Mouse (Mus musculus) urinary bladder, adult 2 months (tissue): ENCODE measurements around the gene Fgfr2. TPM values are rescaled to one million over a fixed set of nuclear protein-coding genes. Genes with fewer than 3 reads are reported as not detected.

Source experiments
- DNase-seq: peaks from one replicate; pipeline ENCODE4 v3.0.0; 2022; ENCODE audit warnings: low spot score
- polyA plus RNA-seq: library from polyadenylated mRNA; depleted of rRNA; stranded (reverse); fragments of >200 nt; gene quantifications from 2 replicates; pipeline ENCODE4 v1.2.3, GENCODE M21; 2012

The Fgfr2 gene
- polyA plus RNA-seq, 1 experiment = 80.2 TPM

DNA sequence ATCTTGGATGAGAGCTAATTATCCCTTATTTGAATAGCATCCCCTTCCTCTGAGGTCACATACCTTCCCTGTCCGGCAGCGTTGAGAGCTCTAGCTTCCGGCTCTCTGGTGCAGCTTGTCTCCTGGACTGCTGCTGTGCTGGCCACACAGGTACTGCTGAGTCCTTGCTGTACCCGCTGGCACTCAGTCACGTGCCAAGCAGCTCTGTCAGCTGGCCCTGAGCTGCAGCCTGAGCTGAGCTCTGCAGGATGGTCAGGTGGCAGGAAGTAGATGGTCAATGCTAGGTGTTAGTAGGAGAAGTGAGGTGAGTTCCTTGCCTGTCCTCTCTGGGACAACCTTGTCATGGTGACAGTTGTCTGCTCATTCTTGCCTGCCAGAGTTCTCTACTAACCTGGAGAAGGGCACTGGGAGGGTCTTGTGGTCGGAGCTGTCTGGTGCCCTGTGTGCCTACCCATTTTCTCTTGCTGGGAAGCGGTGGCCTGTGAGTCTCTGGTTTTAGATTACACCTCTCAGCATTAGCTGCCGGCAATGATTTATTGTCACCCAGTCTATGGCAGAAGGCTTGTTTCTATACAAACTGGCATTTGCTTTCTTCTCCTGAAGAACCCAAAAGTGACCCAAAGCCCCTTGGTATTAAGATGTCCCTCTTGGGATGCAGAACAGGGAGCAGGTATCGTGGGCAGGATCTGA lies 2402.4 kb downstream of the Fgfr2 start:
- no peak for DNase-seq

DNA sequence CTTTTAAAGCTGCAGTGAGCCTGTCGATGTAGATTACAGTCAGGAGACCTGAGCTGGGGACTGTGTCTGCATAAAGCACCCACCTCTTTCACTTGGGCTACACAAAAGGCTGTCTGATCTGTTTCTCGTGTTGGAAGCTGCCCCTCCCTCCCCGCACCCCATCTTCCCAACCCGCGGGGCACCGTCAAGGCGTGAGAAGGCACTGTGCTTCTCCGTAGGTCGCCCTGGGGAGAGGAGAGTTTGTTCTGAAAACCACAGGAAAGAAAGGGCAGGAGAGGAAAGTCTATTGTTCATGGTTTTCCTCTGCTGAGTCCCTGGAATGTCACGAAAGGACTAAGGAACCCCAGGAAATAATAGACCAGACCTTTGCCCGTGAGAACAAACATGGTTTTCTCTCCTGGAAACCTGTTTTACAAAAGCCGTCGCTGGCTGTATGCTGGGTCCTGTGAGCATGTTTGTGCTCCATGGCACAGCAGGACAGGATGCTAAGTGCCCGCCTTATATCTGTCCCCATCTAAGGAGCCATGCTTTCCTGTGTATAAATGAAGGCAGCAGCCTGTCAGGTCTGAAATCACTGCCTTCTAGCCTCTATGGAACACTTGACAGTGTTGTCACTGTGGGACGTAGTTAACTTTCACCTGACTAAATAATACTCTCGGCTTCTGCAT lies 2403.1 kb downstream of the Fgfr2 start:
- no peak for DNase-seq

DNA sequence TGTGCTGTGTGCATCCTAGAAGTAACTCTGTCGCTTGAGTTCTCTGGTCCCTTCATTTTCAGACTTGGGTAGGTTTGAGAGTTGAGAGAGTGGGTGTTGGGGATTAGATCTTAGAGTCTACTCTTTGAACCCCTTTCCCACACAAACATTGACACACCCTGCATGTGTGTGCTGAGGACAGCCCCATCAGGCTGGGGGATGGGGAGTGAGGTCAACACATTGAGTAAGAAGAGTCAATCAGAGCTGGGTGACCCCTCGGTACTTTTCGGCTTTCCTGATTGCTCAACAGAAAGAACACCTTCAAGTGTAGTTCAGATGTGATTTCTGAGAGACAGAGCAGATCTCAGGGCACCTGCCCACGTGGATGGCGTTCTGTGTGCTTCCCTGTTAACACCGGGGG lies 2406.2 kb downstream of the Fgfr2 start:
- no peak for DNase-seq

DNA sequence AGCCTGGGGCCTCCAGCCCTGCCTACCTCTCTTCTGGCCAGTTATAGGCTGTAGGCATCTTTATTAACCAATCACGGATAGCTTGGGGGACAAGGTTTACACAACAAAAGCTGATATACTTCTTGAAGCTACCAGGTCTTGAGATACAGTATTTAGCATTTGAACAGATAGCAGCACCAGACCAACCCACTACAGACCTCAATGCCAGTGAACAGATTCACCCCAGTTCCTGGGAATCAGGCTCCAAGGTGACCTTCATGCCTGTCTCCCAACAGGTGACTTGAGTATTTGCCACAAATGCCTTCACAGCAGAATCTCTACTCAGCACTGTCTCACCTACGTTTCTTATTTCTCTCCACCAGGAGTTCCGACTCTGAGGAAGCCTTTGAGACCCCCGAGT lies 2406.8 kb downstream of the Fgfr2 start:
- no peak for DNase-seq

DNA sequence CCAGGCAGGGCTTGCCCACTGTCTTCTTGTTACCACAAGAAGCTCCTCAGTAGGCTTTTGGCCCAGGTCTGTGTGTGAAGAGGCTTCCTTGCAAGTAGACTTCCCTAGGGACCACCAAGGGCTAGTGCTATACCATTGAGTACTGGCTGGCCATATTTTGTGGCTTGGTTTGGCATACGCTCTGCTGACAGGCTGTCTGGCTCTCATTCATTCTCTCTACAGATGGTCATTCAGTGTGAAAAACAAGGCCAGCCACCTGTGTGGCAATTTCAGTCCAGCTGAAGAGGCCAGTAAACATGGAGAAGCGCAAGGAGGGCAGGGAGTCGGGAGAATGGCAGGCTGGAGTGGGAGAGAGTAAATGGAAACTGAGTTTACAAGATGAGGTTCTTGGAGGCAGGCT lies 2407.7 kb downstream of the Fgfr2 start:
- DNase-seq = no peak

DNA sequence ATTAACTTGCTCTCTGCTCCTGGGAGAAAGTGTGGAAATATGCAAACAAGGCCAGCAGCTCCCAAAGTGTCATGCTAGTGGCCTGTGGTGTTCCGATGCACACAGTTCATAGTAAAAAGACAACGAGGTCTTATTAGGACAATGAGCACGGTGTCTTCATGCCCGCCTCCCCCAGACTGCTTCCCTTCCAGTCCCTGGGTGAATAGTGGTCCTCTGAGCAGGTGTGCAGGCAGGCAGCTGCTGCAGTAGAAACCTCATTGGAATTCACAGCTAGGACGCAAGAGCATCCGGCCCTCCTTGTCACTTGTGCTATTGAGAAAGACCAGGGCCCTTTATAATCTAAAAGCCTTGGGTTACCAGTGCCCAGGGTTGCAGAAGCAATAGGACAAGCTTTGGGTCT lies 2409.8 kb downstream of the Fgfr2 start:
- no peak for DNase-seq

DNA sequence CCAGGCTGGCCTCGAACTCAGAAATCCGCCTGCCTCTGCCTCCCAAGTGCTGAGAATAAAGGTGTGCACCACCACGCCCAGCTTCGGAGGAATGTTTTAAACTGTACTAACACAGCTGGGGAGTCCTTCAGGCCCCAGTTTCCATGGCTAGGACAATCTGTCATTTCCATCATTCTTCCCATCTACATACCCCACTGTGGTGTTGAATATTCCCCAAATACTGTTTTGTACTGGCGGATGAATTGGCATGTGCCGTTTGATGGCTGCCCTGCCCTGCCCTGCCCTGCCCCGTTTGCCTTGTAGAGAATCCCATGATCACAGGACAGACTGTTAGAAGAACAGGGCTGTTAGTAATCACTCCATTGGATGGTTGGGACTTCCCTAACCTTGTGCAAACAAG lies 2411.3 kb downstream of the Fgfr2 start:
- no peak for DNase-seq

DNA sequence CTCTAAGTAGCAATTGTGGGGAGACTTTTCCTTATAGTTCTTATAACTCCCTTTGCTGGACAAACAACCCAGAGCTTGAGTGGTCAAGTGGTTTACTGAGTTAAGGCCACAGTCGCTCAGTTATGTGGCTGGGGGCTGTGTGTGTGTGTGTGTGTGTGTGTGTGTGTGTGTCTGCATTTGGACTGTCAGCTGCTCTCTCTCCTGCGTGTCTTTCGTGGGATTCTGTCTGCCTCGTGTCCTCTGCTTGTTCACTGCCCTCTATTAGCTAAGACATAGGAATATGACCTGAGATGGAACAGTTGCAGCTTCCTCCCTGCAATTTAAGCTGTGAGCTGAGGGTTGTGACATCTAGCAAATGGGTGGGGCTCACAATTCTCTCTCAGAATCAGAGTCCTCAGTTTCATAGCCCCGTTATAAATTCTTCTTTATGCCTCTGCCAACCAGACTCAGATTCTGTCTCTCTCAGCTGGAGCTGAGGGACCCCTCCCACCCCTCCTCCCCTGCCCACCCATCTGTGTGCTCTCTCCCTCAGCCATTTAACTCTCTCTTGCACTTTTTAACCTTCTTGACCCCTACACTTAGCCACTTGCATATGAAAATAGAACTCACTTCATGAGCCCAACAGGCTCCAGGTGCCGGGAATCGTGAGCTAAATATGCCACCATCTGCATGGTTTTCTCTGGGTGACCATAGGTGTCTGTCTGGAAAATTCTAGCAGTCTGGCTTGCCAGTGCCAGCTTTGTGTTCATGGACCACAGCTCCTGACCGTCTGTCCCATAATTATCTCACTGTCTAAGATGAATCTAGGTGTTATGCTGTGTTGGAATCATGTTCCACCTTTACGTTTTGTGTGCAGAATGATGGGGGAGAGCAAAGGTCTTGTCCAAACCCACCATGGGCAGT lies 2413.5 kb downstream of the Fgfr2 start:
- no peak for DNase-seq

DNA sequence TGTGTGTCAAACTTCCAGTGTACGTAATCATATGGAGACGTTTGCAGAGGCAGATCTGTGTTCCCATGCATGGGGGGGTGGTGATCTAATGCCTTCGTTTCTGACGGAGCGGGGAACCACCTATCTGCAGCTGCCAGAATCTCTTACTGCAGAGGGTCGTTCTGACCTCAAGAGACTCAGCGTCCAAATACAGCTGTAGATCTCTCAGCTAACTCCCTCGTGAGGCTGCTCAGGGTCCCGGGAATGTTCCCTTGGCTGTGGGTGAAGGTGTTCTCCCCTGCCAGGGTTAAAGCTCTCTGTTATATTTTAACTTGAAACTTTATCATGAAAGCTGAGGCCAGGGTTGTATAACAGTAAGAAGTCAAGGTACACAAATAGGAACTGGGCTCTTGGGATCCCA lies 2414.2 kb downstream of the Fgfr2 start:
- no peak for DNase-seq

DNA sequence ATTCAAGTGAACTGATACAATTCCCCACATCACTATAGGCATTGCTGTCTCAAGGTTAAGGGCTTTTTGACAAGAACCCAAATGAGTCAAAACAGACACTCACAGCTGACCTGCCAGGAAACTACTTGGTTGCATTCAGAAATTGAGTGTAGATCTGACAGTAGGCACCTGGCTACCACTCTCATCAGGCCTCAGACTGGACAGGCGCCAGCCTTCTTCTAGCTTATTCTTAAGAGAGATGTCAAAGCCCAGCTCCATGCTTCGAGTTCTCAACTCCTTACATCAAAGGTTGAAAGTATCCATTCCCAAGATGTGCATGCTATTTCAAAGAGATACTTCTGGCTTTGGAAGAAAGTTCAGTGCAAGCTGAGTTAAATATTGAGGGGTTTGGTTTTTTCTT lies 2417.9 kb downstream of the Fgfr2 start:
- no peak for DNase-seq

DNA sequence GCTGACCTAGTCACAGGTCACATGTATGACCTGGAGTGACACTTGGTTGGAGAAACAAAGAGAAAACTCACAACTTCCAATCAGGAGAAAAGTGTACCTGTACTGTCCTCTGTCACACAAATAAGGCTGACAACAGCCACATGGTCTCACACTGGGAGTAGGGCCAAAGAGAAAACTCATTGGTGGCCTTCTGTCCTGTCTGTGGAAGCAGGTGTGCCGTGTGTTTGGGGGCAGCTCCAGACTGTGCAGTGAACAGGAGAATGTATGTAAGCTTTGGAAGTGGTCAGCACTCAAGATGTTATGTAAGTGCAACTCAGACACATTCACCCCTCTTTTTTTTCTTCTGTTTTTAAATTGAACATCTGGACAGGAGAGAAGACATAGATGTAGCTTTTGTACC lies 2421.8 kb downstream of the Fgfr2 start:
- no peak for DNase-seq

DNA sequence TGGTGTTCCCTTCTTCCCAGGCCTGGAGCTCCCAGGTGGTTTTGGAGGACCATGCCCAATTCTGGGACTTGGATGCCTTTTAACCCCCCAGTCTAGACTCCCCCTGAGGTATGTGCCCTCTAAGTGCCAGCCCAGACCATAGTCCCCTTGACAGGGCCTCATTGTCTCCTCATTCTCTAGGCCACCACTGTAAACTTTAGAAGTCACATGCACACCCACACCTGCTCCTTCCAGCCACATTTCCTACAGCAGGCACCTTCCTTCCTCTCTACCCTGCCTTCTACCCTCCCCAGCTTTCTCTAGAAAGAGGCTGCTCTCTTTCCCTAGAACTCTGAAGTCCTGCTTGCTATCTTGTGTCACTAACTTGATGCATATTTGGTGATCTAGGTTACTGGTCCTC lies 2424.7 kb downstream of the Fgfr2 start:
- DNase-seq = no peak

DNA sequence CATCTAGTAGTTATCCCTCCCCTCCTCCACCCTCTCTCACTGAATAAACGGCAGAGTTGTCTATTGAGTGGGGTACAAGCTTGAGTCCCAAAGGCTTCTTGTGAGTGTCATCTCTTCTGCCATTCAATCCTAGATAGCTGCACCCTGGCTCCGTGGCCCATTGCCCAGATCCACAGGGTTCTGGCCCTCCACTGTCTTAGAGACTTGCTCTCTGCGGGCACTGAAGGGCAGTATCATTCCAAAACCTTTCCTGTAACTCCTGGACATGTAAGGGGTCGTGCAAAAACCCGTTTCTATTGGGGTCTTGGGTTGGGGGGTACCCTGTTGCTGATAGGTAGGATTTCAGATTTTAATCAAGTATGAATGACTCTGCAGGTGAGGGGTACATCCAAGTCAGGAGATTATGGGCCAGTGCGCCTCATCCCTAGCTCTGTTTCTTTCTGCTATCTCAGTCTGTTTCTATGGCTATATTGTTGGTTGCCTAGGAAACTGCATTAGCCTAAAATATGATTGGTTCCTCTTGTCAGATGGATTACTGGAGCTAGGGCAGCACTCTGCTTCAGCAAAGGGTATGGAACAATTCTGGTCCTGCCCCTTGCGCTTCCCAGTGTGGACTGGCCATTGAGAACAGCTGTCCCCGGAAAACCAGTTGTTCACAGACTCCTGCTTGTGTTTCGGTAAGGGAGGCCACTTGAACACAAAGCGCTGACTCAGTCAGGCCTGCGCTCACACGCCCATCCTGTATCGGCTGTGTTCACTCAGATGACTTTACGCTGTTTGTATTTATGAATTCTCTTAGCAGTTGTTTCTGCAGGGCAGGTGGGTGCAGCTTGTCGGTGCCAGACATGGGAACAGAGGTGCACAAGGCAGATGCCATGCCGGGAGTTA lies 2426.6 kb downstream of the Fgfr2 start:
- no peak for DNase-seq

DNA sequence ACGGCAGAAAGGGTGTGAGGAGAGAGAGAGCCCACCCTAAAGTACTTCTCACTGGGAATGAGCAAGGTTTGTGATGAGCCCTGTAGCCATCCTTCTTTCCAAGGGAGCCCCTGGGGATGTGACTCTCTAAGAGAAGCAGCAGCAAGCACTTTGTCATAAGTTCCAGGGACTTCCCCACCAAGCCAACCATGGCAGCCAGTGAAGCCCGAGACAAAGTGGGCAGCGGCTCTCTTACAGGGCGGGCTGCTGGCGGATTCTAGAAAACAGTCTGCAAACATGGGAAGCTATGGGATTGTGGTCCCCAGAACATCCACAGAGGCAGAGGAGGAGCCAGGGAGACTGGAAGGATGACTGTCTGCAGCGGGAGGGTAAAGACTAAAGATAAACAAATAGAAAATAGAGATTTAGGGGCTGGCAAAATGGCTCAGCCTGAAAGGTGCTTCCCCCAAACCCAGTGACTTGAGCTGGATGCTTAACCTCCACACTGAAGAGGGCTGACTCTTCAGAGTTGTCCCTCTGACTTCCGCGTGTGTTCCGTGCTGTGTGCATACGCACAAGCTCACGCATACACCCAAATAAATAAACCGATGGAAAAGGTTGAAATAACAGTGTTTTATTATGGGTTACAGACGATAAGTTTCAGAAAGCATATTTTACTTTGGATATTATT lies 2427.3 kb downstream of the Fgfr2 start:
- DNase-seq = no peak

DNA sequence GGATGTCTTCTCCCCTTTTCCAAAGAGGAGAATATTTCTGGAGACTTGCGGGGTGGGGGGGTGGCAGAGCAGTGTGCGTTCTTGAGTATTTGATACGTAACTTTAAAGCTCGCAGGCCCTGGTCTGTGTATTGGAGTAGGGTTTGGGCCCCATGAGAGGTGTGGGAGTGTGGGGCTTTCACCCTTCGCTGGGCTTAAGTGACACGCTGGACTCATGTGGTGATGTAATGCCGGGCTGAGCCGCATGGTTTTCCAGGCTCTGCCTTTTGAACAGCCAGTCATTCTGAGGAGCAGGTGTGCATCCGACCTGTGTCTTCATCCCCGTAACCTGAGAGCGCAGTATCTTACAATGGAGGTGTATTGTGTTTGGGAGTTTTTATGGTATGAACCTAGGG lies 2429.4 kb downstream of the Fgfr2 start:
- no peak for DNase-seq

DNA sequence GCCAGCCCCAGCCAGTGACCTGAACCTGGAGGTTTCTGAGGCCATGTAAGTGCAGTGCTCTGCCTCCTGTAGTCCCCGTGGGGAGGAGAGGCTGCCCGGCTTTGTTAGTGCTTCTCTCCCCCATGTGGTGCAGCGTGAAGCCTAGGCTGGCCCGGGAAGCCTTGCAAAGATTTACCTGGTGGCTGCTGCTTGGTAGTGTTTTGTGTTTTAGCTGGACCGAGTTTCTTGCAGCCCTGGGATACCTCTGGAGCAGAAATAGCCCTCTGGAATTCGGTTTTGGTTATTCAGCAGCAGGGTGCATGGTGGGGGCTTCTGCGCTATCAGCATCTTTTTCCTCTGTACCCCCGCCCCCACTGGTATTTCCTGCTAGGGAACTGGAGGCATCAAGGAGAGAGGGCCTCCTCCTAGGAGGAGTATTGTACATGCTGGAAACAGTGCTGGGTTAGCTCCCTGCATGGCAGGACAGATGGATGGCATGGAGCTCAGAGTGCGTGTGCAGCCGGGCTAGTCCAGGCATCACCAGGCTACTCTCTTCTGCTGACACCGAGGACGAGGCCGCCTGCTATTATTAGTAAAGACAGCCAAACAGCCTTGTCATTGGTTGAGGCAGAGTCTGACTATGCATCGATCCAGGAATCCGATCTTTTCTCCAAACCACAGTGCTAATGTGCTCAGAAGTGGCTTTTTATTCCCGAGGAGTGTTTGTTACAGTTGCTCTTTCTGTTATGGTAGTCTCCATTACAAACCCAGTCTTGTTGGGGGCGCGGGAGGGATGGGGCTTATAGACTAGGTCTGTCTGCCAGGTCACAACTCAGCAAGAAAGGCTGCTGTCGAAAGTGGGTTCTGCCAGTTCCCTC lies 2430.0 kb downstream of the Fgfr2 start:
- no peak for DNase-seq

DNA sequence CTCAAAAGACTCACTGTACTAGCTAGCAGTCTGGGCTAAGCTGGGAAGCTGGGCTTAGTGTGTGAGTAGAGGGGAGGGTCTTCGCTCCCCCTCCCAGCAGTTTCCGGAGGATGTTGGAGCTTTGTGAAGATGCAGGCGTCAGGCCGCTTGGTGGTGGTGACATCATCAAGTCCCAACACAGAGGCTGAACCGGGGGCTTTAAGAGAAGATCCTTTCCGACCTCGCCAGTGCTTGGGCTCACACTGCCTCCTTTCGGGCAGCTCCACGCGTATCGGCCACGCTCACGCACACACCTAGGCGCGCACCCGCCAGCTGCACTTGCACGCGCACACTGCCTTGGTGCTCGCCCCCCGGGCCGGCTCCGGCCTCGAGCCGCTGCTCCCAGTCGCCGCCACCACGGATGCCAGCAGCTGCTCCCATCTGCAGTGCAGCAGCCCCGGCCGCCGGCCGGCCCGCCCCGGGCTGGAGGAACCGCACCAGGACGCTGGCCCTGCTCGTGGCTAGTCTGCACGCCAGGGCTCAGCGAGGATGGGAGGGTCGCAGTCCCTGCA lies 2430.7 kb downstream of the Fgfr2 start:
- peak; percentile 35 for DNase-seq

DNA sequence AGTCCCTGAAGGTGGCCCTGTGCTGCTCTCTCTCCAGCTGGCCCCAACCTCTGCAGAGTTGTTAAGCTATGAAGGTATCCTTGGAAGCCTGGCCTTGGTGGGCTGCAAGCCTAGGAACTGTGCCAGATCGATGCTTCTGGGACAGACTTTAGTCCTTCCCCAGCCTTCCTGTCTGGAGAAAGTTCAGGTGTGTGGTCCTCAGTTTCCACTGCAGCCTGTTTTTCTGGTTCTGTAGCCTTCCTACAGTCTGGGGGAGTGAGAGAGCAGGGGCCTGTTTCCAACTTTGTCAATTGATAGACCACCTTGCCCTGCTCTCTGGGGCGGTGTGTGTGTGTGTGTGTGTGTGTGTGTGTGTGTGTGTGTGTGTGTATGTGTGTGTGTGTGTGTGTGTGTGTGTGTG lies 2431.2 kb downstream of the Fgfr2 start:
- no peak for DNase-seq

DNA sequence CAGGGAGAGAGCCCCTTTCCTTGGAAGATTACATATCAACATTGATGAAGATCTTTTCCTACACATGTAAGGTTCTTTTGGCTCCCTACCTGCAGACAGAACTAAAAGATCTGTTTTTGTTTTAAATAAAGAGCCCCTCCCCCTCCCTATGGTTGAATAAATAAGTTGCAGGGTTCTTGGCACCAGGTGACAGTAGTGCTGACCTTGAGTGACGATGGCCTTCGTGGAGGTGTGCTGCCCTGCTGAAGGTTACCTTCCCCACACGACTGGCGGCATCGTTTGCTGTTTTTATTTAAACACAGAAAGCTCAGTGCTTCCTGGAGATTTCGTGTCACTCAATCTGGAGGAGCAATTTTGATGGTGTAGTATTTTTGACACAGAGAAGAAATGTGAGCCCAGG lies 2432.3 kb downstream of the Fgfr2 start:
- DNase-seq = no peak

DNA sequence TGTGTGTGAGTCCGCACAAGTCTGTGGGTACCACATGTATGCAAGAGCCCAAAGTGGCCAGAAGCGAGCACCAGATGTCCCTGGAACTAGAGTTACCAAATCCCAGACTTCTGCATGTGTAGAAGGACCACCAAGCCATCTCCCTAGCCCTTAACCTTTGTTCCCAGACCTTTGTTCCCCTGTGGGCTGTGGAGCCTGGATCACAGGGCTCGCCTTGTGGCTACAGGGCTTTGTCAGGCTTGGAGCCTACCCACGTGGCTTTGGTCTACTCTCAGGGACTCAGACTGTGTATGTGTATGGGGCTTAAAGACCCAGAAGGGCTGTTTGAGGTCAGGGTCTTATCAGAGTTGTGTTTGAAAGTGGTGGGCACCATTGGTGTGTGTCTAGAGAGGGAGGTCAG lies 2434.5 kb downstream of the Fgfr2 start:
- no peak for DNase-seq
